Mouse (Mus musculus): ENCODE measurements around the gene Frmd4b.

- peak; percentile 88 for TF ChIP-seq CTCF (IDR thresholded peaks at IDR 0.05)
- TF ChIP-seq EP300 (IDR thresholded peaks at IDR 0.05): 0 out of 2 replicates have a peak, but pooled peaks have one; percentile 38
Measured at GRCm38 (mm10) chr6:97278014-97278787, 339.1 kb downstream of the Frmd4b start.

Data from lung, postnatal 0 days (tissue).